Mouse (Mus musculus) lung, embryonic 15.5 days (tissue): Measurements from ENCODE around the gene Rpl36. TPM values are rescaled to one million over a fixed set of nuclear protein-coding genes. Genes with fewer than 3 reads are reported as not detected.
A peak's percentile ranks its signal among the peaks of the same experiment; 100 is the strongest.

Experiments used
- ATAC-seq: fragments of 200-750 bp; cut with Nextera tagmentation; 2 replicates; pipeline ENCODE4 v1.8.0; 2017; ENCODE audit warnings: moderate number of reproducible peaks, borderline replicate concordance; ENCODE audit not compliant: low FRiP score, low TSS enrichment; ENCODE audit errors: extremely low read depth
- H3K27ac ChIP-seq: fragments of 300-500 bp; sonication (generic); 2 replicates; pipeline ENCODE4 v1.5.1; 2015; ENCODE audit warnings: moderate library complexity, mild to moderate bottlenecking, inconsistent platforms
- H3K27me3 ChIP-seq: fragments of 300-500 bp; sonication (generic); 2 replicates; pipeline ENCODE4 v1.6.1; 2015; ENCODE audit warnings: inconsistent platforms
- H3K36me3 ChIP-seq: fragments of 300-500 bp; sonication (generic); 2 replicates; pipeline ENCODE4 v1.6.1; 2015; ENCODE audit warnings: inconsistent platforms
- H3K4me1 ChIP-seq: fragments of 300-500 bp; sonication (generic); 2 replicates; pipeline ENCODE4 v1.6.1; 2015; ENCODE audit warnings: inconsistent platforms
- H3K4me2 ChIP-seq: fragments of 300-500 bp; sonication (generic); 2 replicates; pipeline ENCODE4 v1.6.1; 2015; ENCODE audit warnings: inconsistent platforms, mild to moderate bottlenecking, moderate library complexity
- H3K4me3 ChIP-seq: fragments of 300-500 bp; sonication (generic); 2 replicates; pipeline ENCODE4 v1.5.1; 2015; ENCODE audit warnings: mild to moderate bottlenecking, inconsistent platforms
- H3K9ac ChIP-seq: fragments of 300-500 bp; sonication (generic); 2 replicates; pipeline ENCODE4 v1.6.1; 2015; ENCODE audit warnings: inconsistent platforms
- H3K9me3 ChIP-seq: fragments of 300-500 bp; sonication (generic); 2 replicates; pipeline ENCODE4 v1.6.1; 2016; ENCODE audit warnings: inconsistent platforms
- WGBS: fragments of 180-500 bp; shearing (Covaris S2); methylation state at CpG from one replicate; pipeline ENCODE4 v1.1.7; 2015; 5-methylcytosine and 5-hydroxymethylcytosine counted together
- polyA plus RNA-seq: library from polyadenylated mRNA; unstranded; fragments of >200 nt; fragmentation: Nextera tagmentation; extraction: Ambion mirVana; gene quantifications from 2 replicates; pipeline ENCODE4 v1.2.1, GENCODE M21; 2015

Gene Rpl36
- 1,553 and 1,704 TPM in 2 replicates for polyA plus RNA-seq

- no peaks in the 10 kb centered on the region for H3K9me3 ChIP-seq
- no peaks in the 10 kb centered on the region for H3K27me3 ChIP-seq
- H3K4me2 ChIP-seq = peak within 1 kb of the TSS; percentile 86
- WGBS = under 1% methylated on average over 52 of the region's 52 CpGs
- peak; percentile 49; the same call in 1 of the 2 replicates for ATAC-seq
- H3K27ac ChIP-seq = peak within 1 kb of the TSS; percentile 70
- H3K9ac ChIP-seq = peak within 1 kb of the TSS; percentile 64
- H3K4me1 ChIP-seq = peaks cover 34% of the 10 kb centered on the region
- peak within 1 kb of the TSS; percentile 68 for H3K4me3 ChIP-seq
- peaks cover 42% of the 10 kb centered on the region for H3K36me3 ChIP-seq
Observed at GRCm38 (mm10) chr17:56613236-56613844, at the start of gene Rpl36. Rpl36 (plus strand) TSS chr17:56613416.

- H3K4me2 ChIP-seq = no peak overlapping the region
- 89% methylated on average over 29 of the region's 29 CpGs for WGBS
- peaks cover 99% of the 10 kb centered on the region for H3K36me3 ChIP-seq
- ATAC-seq = no peak
- no peak overlapping the region for H3K4me3 ChIP-seq
- H3K9me3 ChIP-seq = no peaks in the 10 kb centered on the region
- no peaks in the 10 kb centered on the region for H3K27me3 ChIP-seq
- no peaks in the 10 kb centered on the region for H3K4me1 ChIP-seq
- H3K27ac ChIP-seq = no peak overlapping the region
- H3K9ac ChIP-seq = no peak overlapping the region
Observed at GRCm38 (mm10) chr17:56566293-56566692, 46.9 kb upstream of the Rpl36 start.

- ATAC-seq = no peak
- Histone ChIP-seq H3K9ac (no peak overlapping the region), H3K4me3 (no peak overlapping the region), H3K36me3 (peaks cover 99% of the 10 kb centered on the region), H3K27ac (no peak overlapping the region), H3K4me2 (no peak overlapping the region), H3K4me1 (no peaks in the 10 kb centered on the region), H3K27me3 (no peaks in the 10 kb centered on the region), H3K9me3 (no peaks in the 10 kb centered on the region)
- 93% methylated on average over 5 of the region's 5 CpGs for WGBS
Observed at GRCm38 (mm10) chr17:56566918-56567317, 46.3 kb upstream of the Rpl36 start.

GRCm38 (mm10) chr17:56567370-56567769 is 45.8 kb upstream of the Rpl36 start:
- H3K27me3 ChIP-seq = no peaks in the 10 kb centered on the region
- 90% methylated on average over 4 of the region's 4 CpGs for WGBS
- H3K9me3 ChIP-seq = no peaks in the 10 kb centered on the region
- no peak overlapping the region for H3K4me3 ChIP-seq
- H3K27ac ChIP-seq = no peak overlapping the region
- ATAC-seq = no peak
- no peak overlapping the region for H3K4me2 ChIP-seq
- peaks cover 99% of the 10 kb centered on the region for H3K36me3 ChIP-seq
- H3K9ac ChIP-seq = no peak overlapping the region
- H3K4me1 ChIP-seq = no peaks in the 10 kb centered on the region

- no peaks in the 10 kb centered on the region for H3K27me3 ChIP-seq
- no peak overlapping the region for H3K4me2 ChIP-seq
- no peak for ATAC-seq
- no peak overlapping the region for H3K27ac ChIP-seq
- H3K36me3 ChIP-seq = peaks cover 97% of the 10 kb centered on the region
- no peaks in the 10 kb centered on the region for H3K4me1 ChIP-seq
- no peaks in the 10 kb centered on the region for H3K9me3 ChIP-seq
- H3K9ac ChIP-seq = no peak overlapping the region
- 88% methylated on average over 4 of the region's 4 CpGs for WGBS
- no peak overlapping the region for H3K4me3 ChIP-seq
Observed at GRCm38 (mm10) chr17:56570287-56570686, 42.9 kb upstream of the Rpl36 start.

GRCm38 (mm10) chr17:56572154-56572553 is 41.1 kb upstream of the Rpl36 start:
- H3K27me3 ChIP-seq = no peaks in the 10 kb centered on the region
- H3K4me2 ChIP-seq = no peak overlapping the region
- no peak overlapping the region for H3K27ac ChIP-seq
- no peaks in the 10 kb centered on the region for H3K4me1 ChIP-seq
- H3K36me3 ChIP-seq = peaks cover 93% of the 10 kb centered on the region
- H3K4me3 ChIP-seq = no peak overlapping the region
- no peak for ATAC-seq
- H3K9me3 ChIP-seq = no peaks in the 10 kb centered on the region
- H3K9ac ChIP-seq = no peak overlapping the region
- 65% methylated on average over 1 of the region's 1 CpGs for WGBS

- no peaks in the 10 kb centered on the region for H3K9me3 ChIP-seq
- H3K9ac ChIP-seq = no peak overlapping the region
- H3K27ac ChIP-seq = no peak overlapping the region
- 88% methylated on average over 3 of the region's 3 CpGs for WGBS
- H3K4me1 ChIP-seq = no peaks in the 10 kb centered on the region
- no peak overlapping the region for H3K4me3 ChIP-seq
- ATAC-seq = no peak
- no peaks in the 10 kb centered on the region for H3K27me3 ChIP-seq
- H3K4me2 ChIP-seq = no peak overlapping the region
- peaks cover 93% of the 10 kb centered on the region for H3K36me3 ChIP-seq
Observed at GRCm38 (mm10) chr17:56572939-56573338, 40.3 kb upstream of the Rpl36 start.

- Histone ChIP-seq H3K9ac (peak overlapping the region; percentile 90), H3K9me3 (no peaks in the 10 kb centered on the region), H3K27me3 (no peaks in the 10 kb centered on the region), H3K27ac (no peak overlapping the region), H3K4me3 (peak overlapping the region; percentile 89), H3K4me1 (peaks cover 38% of the 10 kb centered on the region), H3K4me2 (peak overlapping the region; percentile 81), H3K36me3 (peaks cover 64% of the 10 kb centered on the region)
- 78% methylated on average over 1 of the region's 1 CpGs for WGBS
- no peak for ATAC-seq
Observed at GRCm38 (mm10) chr17:56583071-56583470, 30.1 kb upstream of the Rpl36 start.

GRCm38 (mm10) chr17:56583611-56584256 is 29.5 kb upstream of the Rpl36 start:
- Histone ChIP-seq H3K9me3 (no peaks in the 10 kb centered on the region), H3K9ac (peak overlapping the region; percentile 90), H3K4me1 (peaks cover 38% of the 10 kb centered on the region), H3K4me3 (peak overlapping the region; percentile 89), H3K27me3 (no peaks in the 10 kb centered on the region), H3K36me3 (peaks cover 64% of the 10 kb centered on the region), H3K27ac (peak overlapping the region; percentile 96), H3K4me2 (peak overlapping the region; percentile 81)
- WGBS = 1% methylated on average over 33 of the region's 33 CpGs
- ATAC-seq = no peak

- peak within 1 kb of the TSS; percentile 81 for H3K4me2 ChIP-seq
- no peaks in the 10 kb centered on the region for H3K9me3 ChIP-seq
- no peaks in the 10 kb centered on the region for H3K27me3 ChIP-seq
- H3K9ac ChIP-seq = peak within 1 kb of the TSS; percentile 90
- peaks cover 64% of the 10 kb centered on the region for H3K36me3 ChIP-seq
- H3K27ac ChIP-seq = peak within 1 kb of the TSS; percentile 96
- ATAC-seq = peak; percentile 95
- H3K4me3 ChIP-seq = peak within 1 kb of the TSS; percentile 89
- WGBS = under 1% methylated on average over 86 of the region's 101 CpGs
- peaks cover 38% of the 10 kb centered on the region for H3K4me1 ChIP-seq
Observed at GRCm38 (mm10) chr17:56584257-56585130, 28.7 kb upstream of the Rpl36 start, which contains the start of the genes Safb2 and Safb. Safb2 (minus strand) TSS chr17:56584585. Safb (plus strand) TSS chr17:56584825.

- Histone ChIP-seq H3K4me3 (peak overlapping the region; percentile 89), H3K9ac (peak overlapping the region; percentile 89), H3K27me3 (no peaks in the 10 kb centered on the region), H3K4me1 (peaks cover 38% of the 10 kb centered on the region), H3K9me3 (no peaks in the 10 kb centered on the region), H3K27ac (peak overlapping the region; percentile 95), H3K4me2 (peak overlapping the region; percentile 69), H3K36me3 (peaks cover 63% of the 10 kb centered on the region)
- ATAC-seq = peak; percentile 13; the same call in 1 of the 2 replicates
- WGBS = under 1% methylated on average over 61 of the region's 61 CpGs
Observed at GRCm38 (mm10) chr17:56585171-56585821, 27.9 kb upstream of the Rpl36 start.
